Mouse (Mus musculus): ENCODE measurements around the gene Morn4. TPM values are rescaled to one million over a fixed set of nuclear protein-coding genes. Genes with fewer than 3 reads are reported as not detected.

The Morn4 gene
- total and polyA plus RNA-seq, 3 experiments = 5.7 to 18.4 TPM; not detected in 1

- Histone ChIP-seq H3K9ac (ENCODE audit: control insufficient read depth, low read depth, low read length, poor library complexity, severe bottlenecking) (no peak overlapping the region), H3K79me2 (ENCODE audit: control insufficient read depth, insufficient read depth, low read length, poor library complexity) (no peaks in the 10 kb centered on the region), H3K27ac (ENCODE audit: control insufficient read depth, low read depth, low read length) (no peak overlapping the region), H3K9me3 (replicated peaks; ENCODE audit: insufficient read depth, low read length) (no peaks in the 10 kb centered on the region), H3K4me3 (ENCODE audit: control insufficient read depth in 1 of 2, insufficient read depth in 1 of 2, low read depth in 2 of 2, low read length in 2 of 2) (no peak overlapping the region), H3K27me3 (ENCODE audit: control insufficient read depth in 1 of 2, insufficient read depth in 2 of 2, low read length in 2 of 2) (peaks cover 23 to 41% of the 10 kb centered on the region in 2 experiments), H3K4me1 (ENCODE audit: control insufficient read depth in 1 of 2, insufficient read depth in 2 of 2, low read length in 2 of 2) (no peaks in the 10 kb centered on the region), H3K36me3 (ENCODE audit: control insufficient read depth in 1 of 2, insufficient read depth in 2 of 2, low read length in 2 of 2) (no peaks in the 10 kb centered on the region)
- TF ChIP-seq JUND (IDR thresholded peaks at IDR 0.05; ENCODE audit: low read depth, low read length) (no peak), ZC3H11A (IDR thresholded peaks at IDR 0.05; ENCODE audit: low read depth, low read length) (no peak), MYC (IDR thresholded peaks at IDR 0.05; ENCODE audit: low read depth, low read length) (no peak), TBP (IDR thresholded peaks at IDR 0.05; ENCODE audit: low read depth, low read length) (no peak), MYB (IDR thresholded peaks at IDR 0.05; ENCODE audit: low read depth, low read length) (no peak), RAD21 (IDR thresholded peaks at IDR 0.05; ENCODE audit: low read depth, low read length) (no peak), ETS1 (IDR thresholded peaks at IDR 0.05; ENCODE audit: low read depth, low read length) (no peak), MAZ (IDR thresholded peaks at IDR 0.05; ENCODE audit: low read depth, low read length) (no peak), SIN3A (IDR thresholded peaks at IDR 0.05; ENCODE audit: low read length) (no peak), USF2 (IDR thresholded peaks at IDR 0.05; ENCODE audit: borderline replicate concordance in 1 of 2, insufficient read depth in 1 of 2, low read depth in 1 of 2, low read length in 2 of 2) (no peak), CTCF (IDR thresholded peaks at IDR 0.05 in 2 of 3, conservative IDR thresholded peaks at IDR 0.05 in 1 of 3; ENCODE audit: control insufficient read depth in 1 of 3, insufficient read depth in 1 of 3, low read depth in 2 of 3, low read length in 3 of 3, poor library complexity in 1 of 3, severe bottlenecking in 1 of 3) (no peak), SMC3 (IDR thresholded peaks at IDR 0.05; ENCODE audit: low read depth, low read length) (no peak), CHD1 (IDR thresholded peaks at IDR 0.05; ENCODE audit: low read depth, low read length) (no peak), HCFC1 (IDR thresholded peaks at IDR 0.05; ENCODE audit: low read depth, low read length) (no peak)
- DNase-seq (ENCODE audit: low read depth, low spot score) = no peak
Measured at GRCm38 (mm10) chr19:42061443-42061842, 24.7 kb downstream of the Morn4 start.

- no peaks in the 10 kb centered on the region for H3K79me2 ChIP-seq (ENCODE audit: control insufficient read depth, insufficient read depth, low read length, poor library complexity)
- no peak overlapping the region for H3K27ac ChIP-seq (ENCODE audit: control insufficient read depth, low read depth, low read length)
- no peak for DNase-seq (ENCODE audit: low read depth, low spot score)
- H3K27me3 ChIP-seq (ENCODE audit: control insufficient read depth in 1 of 2, insufficient read depth in 2 of 2, low read length in 2 of 2) = peaks cover 21 to 33% of the 10 kb centered on the region in 2 experiments
- H3K4me1 ChIP-seq (ENCODE audit: control insufficient read depth in 1 of 2, insufficient read depth in 2 of 2, low read length in 2 of 2) = no peaks in the 10 kb centered on the region
- no peaks in the 10 kb centered on the region for H3K36me3 ChIP-seq (ENCODE audit: control insufficient read depth in 1 of 2, insufficient read depth in 2 of 2, low read length in 2 of 2)
- no peak overlapping the region for H3K4me3 ChIP-seq (ENCODE audit: control insufficient read depth in 1 of 2, insufficient read depth in 1 of 2, low read depth in 2 of 2, low read length in 2 of 2)
- no peaks in the 10 kb centered on the region for H3K9me3 ChIP-seq (replicated peaks; ENCODE audit: insufficient read depth, low read length)
- TF ChIP-seq MEF2A (IDR thresholded peaks at IDR 0.05; ENCODE audit: extremely low read depth, insufficient replicate concordance, low read depth, low read length, poor library complexity, severe bottlenecking) (no peak), ZNF384 (IDR thresholded peaks at IDR 0.05; ENCODE audit: low read depth, low read length) (no peak), ZMIZ1 (IDR thresholded peaks at IDR 0.05; ENCODE audit: low read depth, low read length) (no peak), ELF1 (IDR thresholded peaks at IDR 0.05; ENCODE audit: low read depth, low read length) (no peak), SIN3A (IDR thresholded peaks at IDR 0.05; ENCODE audit: low read length) (no peak), MAFK (IDR thresholded peaks at IDR 0.05; ENCODE audit: borderline replicate concordance, low read depth, low read length) (no peak), MAX (IDR thresholded peaks at IDR 0.05; ENCODE audit: low read length) (no peak), MAZ (IDR thresholded peaks at IDR 0.05; ENCODE audit: low read depth, low read length) (no peak), BHLHE40 (IDR thresholded peaks at IDR 0.05; ENCODE audit: borderline replicate concordance, low read depth, low read length) (no peak), USF2 (IDR thresholded peaks at IDR 0.05; ENCODE audit: borderline replicate concordance in 1 of 2, insufficient read depth in 1 of 2, low read depth in 1 of 2, low read length in 2 of 2) (no peak), TCF12 (IDR thresholded peaks at IDR 0.05; ENCODE audit: low read depth, low read length) (no peak)
- no peak overlapping the region for H3K9ac ChIP-seq (ENCODE audit: control insufficient read depth, low read depth, low read length, poor library complexity, severe bottlenecking)
Measured at GRCm38 (mm10) chr19:42058426-42058825, 27.7 kb downstream of the Morn4 start.

Measured in MEL (cell line).